Mouse (Mus musculus) monocyte, adult 2 months (primary cell): ENCODE data around the gene Haus4.

ENCODE experiments used
- DNase-seq, 2 experiments: peaks; one replicate each; pipeline ENCODE4 v3.0.0; 2022; ENCODE audit warnings: low spot score in 2 of 2, low read depth in 1 of 2

Gene Haus4

GRCm38 (mm10) chr14:54572790-54573736 lies 18.6 kb upstream of the Haus4 start:
- no peak for DNase-seq

GRCm38 (mm10) chr14:54572122-54572521 lies 17.7 kb upstream of the Haus4 start:
- DNase-seq = no peak

GRCm38 (mm10) chr14:54569451-54570392 lies 15.3 kb upstream of the Haus4 start:
- DNase-seq = no peak

DNA sequence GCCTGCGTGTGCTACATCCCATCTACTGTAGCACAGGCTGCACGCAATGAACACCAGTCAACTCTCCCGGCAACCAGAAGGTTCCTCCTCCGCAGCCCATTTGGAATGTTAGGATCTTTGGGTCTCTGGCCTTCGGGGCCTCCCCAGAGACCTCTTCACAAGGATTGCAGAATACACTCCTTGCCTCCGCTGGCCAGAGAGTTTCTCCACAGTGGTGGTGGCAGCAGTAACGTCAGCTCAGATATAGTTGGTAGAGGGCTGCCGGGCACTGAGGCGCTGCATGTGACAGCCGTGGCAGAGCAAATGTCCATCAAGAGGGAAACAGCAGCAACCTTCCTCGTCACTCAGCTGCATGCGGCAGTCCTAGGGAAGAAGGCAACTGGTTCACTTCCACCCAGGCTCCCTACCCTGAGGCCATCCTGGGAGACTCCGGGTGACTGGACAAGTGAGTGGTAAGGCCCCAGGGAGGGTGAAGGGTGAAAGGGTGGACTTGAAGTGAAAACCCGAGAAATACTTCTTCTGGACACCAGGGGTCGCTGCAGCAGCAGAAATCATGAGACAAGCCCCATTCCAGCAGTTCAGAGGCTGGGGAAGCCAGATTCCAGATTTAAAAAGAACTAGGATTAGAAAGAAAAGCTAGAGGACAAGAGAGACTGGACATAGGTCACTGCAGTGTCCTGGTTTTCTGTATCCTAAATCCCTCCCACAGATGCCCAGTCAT lies 14.4 kb upstream of the Haus4 start:
- peak in 1 of 2 experiments; percentile 44 for DNase-seq

DNA sequence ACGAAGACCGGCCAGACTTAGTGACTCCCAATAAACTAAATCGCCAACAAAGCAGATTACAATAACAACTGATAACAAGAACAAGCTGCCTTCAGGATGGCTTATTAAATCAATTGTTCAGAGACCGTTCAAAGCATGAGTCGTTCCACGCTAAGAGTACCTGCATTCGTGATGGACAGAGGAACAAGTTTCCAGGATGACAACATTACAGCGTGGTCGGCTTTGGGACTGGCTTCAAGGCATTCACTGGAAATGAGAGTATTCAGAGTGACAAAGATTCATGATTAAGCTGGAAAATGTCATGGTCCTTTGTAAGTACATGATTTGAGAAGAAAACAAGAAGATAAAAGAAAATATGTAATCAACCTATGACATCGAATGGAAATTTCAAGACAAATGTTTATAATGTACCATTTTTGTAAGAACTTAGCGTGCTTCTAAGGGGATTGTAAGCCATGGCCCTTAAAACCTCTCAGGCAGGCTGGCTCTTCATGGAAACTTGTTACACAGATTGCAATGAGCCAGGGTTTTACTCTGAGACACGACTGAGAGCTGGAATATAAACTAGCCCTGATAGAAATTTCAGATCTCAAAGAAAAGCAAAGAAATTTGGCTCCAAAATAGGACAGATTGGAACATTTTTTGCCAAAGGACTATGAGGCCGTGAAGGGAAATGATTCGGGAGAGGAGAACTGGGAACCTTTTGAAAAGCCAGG lies 6.3 kb upstream of the Haus4 start:
- no peak for DNase-seq

DNA sequence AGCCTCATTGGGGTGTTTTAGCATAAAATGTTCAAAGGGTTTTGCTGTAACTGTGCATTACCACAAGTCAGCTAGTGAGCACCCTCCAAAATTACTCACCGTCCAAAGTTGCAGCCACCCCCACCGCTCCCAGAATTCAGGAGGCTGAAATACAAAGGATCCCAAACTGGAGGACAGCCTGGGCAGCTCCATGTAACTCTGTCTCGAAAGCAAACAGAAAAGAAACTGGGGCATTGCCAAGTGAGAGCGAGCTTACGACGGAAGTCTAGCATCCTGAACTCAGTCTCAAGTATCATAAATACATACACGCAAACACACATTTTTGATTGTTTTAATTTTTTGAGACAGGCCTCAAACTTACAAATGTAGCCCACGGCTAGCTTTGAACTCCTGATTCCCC lies 2.9 kb upstream of the Haus4 start:
- no peak for DNase-seq

DNA sequence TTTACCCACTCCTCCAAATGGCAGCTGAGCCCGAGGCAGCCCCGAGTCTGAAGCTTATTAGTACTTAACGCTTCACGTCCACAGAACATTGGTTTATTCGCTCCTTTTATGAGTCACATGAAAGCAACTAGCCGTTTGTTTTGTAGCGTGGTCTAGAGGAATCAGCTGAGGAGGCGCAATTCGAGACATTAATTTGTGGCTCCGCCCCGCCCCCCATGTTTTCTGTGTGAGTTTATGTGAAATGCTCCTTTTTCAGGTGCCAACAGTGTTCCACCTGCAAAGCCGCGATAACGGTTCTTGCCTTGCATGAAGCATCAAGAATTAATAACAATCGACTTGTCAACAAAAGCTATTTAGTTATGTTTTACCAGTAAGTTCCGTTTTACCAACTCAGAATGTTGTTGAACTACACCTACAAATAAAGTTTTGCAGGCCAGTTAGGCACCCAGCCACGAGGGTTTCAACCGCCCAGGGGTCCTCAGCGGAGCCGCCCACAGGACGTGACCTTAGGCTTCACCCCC lies 902 bp downstream of the Haus4 start:
- DNase-seq = no peak

GRCm38 (mm10) chr14:54544703-54545102 lies 9.7 kb downstream of the Haus4 start:
- no peak for DNase-seq

DNA sequence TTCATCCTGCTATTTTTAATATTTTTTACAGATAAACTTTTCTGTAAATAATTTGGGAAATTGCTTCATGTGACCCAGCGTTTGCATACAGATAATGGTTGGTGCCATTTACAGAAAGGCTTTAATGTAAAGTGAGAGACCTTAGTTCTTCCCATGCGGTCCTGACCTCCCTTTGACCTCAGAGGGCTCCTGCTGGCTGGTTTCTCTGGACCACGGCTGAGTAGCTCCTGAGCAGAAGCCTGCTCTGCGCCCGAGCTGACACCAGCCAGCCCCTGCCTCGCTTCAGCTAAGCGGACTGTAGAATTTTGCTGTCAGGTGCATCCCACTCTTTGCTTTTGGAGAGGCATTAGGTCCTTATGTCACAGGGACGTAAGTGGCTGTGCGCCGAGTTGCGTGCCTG lies 13.6 kb downstream of the Haus4 start:
- no peak for DNase-seq

DNA sequence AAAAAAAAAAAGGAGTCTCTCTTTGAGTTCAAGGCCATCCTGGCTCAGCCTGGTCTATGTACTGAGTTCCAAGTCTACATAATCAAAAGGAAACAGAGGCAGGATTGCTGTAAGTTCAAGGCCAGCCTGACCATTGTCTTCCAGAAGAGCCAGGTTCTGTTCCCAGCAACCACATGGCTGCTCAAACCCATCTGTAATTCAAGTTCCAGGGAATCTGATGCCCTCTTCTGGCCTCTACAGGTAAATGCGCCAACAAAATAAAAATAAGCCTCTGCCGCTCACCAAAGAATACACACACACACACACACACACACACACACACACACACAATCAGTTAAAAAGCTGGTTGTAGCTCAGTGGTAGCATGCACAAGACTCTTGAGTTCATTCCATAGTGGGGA lies 15.8 kb downstream of the Haus4 start:
- DNase-seq = no peak

DNA sequence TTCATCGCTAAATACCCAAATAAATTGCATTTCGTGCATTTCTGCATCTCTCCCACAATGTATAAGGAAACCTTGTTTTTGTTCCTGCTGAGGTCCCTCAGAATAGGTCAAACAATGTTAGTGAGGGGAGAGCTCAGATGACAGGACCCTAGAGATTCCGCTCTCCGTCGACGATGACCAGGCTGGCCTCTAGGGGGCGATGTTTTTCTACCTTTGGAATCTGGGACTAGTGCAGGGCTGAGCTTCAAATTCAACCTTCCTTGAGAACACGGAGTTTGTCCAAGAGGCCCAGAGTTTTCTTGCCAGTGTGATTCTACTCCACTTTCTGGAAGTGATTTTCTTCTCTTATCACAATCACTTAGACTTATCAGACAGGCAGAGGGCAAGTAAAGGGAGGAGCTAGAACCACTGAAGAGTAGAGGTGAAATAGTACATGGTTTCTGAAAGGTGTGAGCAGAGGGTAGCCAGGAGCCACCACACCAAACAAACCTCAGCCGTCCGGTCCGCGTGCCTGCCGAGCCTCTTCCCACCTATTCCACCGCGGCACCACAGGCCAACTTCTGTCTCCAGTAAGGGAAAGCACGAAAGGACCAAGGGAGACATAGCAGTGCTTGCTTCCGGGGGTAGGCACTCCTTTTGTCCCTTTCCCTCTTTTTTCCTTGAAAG lies 25.8 kb downstream of the Haus4 start:
- peak; percentile 26 to 59 for DNase-seq

DNA sequence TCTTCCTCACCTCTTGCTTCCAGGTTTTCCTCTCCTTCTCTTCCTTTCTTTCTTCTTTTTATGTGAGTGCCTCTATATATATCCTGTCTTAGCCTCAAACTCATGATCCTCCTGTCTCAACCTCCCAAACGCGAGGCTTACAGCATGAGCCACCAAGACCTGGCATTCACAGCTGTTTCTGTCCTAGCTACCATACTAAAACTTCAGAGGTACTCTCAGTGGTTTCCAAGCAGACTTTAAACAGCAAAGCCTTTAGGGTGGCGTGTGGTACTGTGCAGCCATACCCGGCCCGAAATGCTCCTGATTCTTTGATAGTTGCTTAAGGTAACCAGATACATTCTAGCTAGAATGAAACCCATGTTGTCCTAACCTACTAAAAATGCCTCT lies 26.4 kb downstream of the Haus4 start:
- DNase-seq = no peak

GRCm38 (mm10) chr14:54527227-54528006 lies 27.0 kb downstream of the Haus4 start:
- no peak for DNase-seq

DNA sequence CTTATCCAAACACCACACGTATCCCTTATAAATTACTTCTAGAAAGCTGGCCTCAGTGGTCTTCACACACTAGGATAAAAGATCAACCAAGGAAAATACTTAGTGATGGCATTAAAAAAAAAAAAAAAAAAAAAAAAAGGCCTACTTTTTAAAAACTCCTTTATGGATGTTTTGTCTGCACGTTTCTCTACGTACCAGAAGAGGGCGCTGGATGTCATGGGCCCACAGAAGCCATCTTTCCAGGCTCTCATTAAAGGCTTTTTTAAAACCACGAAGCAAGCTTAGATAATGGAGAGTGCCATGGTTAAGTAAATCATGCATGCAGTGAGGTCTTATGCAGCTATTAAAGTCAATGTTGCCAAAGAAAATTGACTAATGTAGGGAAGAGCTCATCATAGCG lies 30.8 kb downstream of the Haus4 start:
- no peak for DNase-seq

- no peak for DNase-seq
Measured at GRCm38 (mm10) chr14:54516710-54517310, 37.6 kb downstream of the Haus4 start.

DNA sequence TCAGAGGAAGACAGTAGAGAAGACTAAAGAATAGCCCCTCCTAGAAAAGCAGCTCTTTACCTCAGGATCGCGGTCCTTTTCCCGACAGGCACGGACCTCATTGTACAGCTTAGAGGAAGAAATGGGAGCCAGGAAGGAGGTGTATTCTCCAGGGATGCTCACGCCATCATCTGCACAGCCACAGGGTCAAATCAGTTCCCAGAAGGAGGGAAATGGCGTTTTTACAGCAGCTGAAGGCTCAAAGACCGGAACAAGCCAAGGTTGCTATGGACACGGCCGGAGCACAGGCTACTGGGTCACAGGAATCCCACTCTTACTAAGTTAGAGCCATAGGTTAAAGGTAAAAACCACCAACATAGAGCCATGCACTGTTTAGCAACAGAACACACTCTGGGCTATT lies 44.6 kb downstream of the Haus4 start:
- no peak for DNase-seq

- DNase-seq = no peak
Measured at GRCm38 (mm10) chr14:54503092-54503491, 51.3 kb downstream of the Haus4 start.

DNA sequence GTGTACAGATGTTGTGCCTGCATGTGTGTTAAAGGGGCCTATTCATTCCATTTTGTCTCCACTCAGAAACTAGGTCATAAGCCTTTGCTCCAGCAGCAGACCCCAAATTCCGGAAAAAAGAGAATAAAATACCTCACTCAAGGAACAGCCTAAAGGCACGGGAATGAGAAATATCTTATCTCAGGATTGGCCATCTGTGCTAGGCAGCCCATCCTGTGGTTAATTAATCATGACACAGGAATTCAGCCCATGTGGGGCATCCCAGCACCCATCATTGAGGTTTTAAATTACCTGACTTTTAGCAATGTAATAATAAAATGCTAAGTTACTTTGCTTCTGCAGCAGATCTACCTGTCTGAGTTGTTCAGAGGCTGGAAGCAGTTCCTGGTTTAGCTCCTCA lies 53.1 kb downstream of the Haus4 start:
- DNase-seq = no peak

- no peak for DNase-seq
Measured at GRCm38 (mm10) chr14:54499330-54499729, 55.1 kb downstream of the Haus4 start.
